24 mouse cellular contexts compared by ENCODE assay signal in the genomic region with DNA sequence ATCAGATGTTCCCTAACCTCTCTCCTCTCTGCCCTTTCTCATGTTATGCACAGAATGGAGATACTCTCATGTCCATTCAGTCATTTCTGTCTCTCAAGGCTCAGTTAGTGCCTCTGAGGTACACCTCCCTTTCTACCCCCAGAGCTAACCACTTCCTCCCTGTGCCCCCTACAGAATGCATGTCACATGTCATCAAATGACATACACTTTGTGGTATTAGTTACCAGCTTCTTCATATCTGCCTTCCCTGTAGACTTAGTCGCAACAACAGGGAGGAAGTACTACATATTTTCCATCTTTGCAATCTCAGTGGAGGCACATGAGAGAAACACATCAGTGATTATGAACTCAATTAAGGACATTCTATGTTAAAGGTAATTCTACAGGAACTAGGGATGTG. TPM values are rescaled to one million over a fixed set of nuclear protein-coding genes. Genes with fewer than 3 reads are reported as not detected.
DNase-seq lines count a peak whose midpoint lies in the region; ATAC-seq lines count a peak whose summit lies in the region.
"Had no signal": no experiment of that assay in that cellular context is flagged by ENCODE, and none has a peak within 500 bp of the region (broad histone marks: within the 10 kb centered on the region; RNA-seq: fewer than 3 reads in every experiment).

No protein-coding gene starts in this region.

- peaks cover 11% of the 10 kb centered on the region for H3K4me1 ChIP-seq in neural tube, embryonic 15.5 days

- DNase-seq in spleen, postnatal 36 days (ENCODE audit: low spot score in 2 of 2): peak; percentile 47 to 49
- no peak for DNase-seq in spleen, adult 12 weeks (ENCODE audit: low spot score)
- peak; percentile 50 for DNase-seq in thymus, postnatal 25 days
- DNase-seq in yolk sac, embryonic 10.5 days (ENCODE audit: low spot score): no peak
- DNase-seq in layer of hippocampus, postnatal 10 days (ENCODE audit: low spot score in 2 of 2): no peak
- DNase-seq: adrenal gland, postnatal 10 days; cerebellum, postnatal 14 days; embryo, embryonic 11 days; gastrocnemius, postnatal 36 days; heart, postnatal 10 days; kidney, adult 11 months; liver, postnatal 0 days; lung, postnatal 10 days; spleen, adult 18-20 months had no signal

- no peak overlapping the region for H3K4me2 ChIP-seq in neural tube, embryonic 15.5 days
- H3K4me2 ChIP-seq: embryonic facial prominence, embryonic 15.5 days; heart, embryonic 11.5 days; hindbrain, embryonic 15.5 days; stomach, embryonic 15.5 days had no signal

- H3K9me3 ChIP-seq in neural tube, embryonic 15.5 days (replicated peaks): no peaks in the 10 kb centered on the region
- H3K9me3 ChIP-seq: embryonic facial prominence, embryonic 15.5 days; hindbrain, embryonic 15.5 days; stomach, embryonic 15.5 days had no signal

- peak; percentile 81 for ATAC-seq in granulocyte monocyte progenitor cell, adult 5-6 weeks (replicated peaks; ENCODE audit: poor library complexity, severe bottlenecking)
- ATAC-seq in monocyte, adult 5-6 weeks (replicated peaks; ENCODE audit: insufficient number of reproducible peaks, low FRiP score, low TSS enrichment, poor library complexity, severe bottlenecking): peak; percentile 47; the same call in 1 of the 2 replicates
- no peak for ATAC-seq in neural tube, embryonic 15.5 days (ENCODE audit: low FRiP score)
- ATAC-seq: forebrain, embryonic 16.5 days; liver, postnatal 0 days; midbrain, embryonic 16.5 days had no signal

- 93% methylated on average over 1 of the region's 1 CpGs for WGBS in neural tube, embryonic 15.5 days

- H3K27ac ChIP-seq in neural tube, embryonic 15.5 days (replicated peaks): no peak overlapping the region
- H3K27ac ChIP-seq: embryonic facial prominence, embryonic 15.5 days; hindbrain, embryonic 15.5 days; layer of hippocampus, adult 2 months; stomach, embryonic 15.5 days had no signal

- H3K4me3 ChIP-seq in neural tube, embryonic 15.5 days (replicated peaks): no peak overlapping the region
- H3K4me3 ChIP-seq: embryonic facial prominence, embryonic 15.5 days; hindbrain, embryonic 15.5 days; layer of hippocampus, adult 2 months; stomach, embryonic 15.5 days had no signal

- no peaks in the 10 kb centered on the region; the same call in 1 of the 2 replicates for H3K27me3 ChIP-seq in neural tube, embryonic 15.5 days (replicated peaks)
- H3K27me3 ChIP-seq: embryonic facial prominence, embryonic 15.5 days; hindbrain, embryonic 15.5 days; stomach, embryonic 15.5 days had no signal

- no peak overlapping the region for H3K9ac ChIP-seq in neural tube, embryonic 15.5 days (replicated peaks)
- H3K9ac ChIP-seq: embryonic facial prominence, embryonic 15.5 days; hindbrain, embryonic 15.5 days; liver, postnatal 0 days; stomach, embryonic 15.5 days had no signal

- H3K36me3 ChIP-seq in neural tube, embryonic 15.5 days: no peaks in the 10 kb centered on the region
- H3K36me3 ChIP-seq: embryonic facial prominence, embryonic 15.5 days; hindbrain, embryonic 15.5 days; stomach, embryonic 15.5 days had no signal

RNA-seq across cellular contexts. Expression of a gene that starts 5.9 kb away (rescaled TPM):
- 0.92 and 1.1 TPM in 2 replicates for total RNA-seq in granulocyte monocyte progenitor cell, adult 5-6 weeks (2014; fragmentation: Nextera tagmentation)
- 1.5 and 1.6 TPM in 2 replicates for total RNA-seq in granulocyte monocyte progenitor cell, adult 5-6 weeks (2017)
- total RNA-seq in monocyte, adult 5-6 weeks (2017): 5.8 to 24.0 TPM (median 11.9 TPM) in 3 replicates
- total RNA-seq in layer of hippocampus, postnatal 10 days (2021): 10 to 100 TPM; 42.0 to 45.7 TPM
- 40.6 and 49.0 TPM in 2 replicates for polyA plus RNA-seq in neural tube, embryonic 15.5 days (2015; fragmentation: Nextera tagmentation; extraction: Ambion mirVana)

RNA-seq across cellular contexts. Expression of a gene that starts 23.9 kb away (rescaled TPM):
- total RNA-seq in granulocyte monocyte progenitor cell, adult 5-6 weeks (2014; fragmentation: Nextera tagmentation): 28.2 and 32.0 TPM in 2 replicates
- total RNA-seq in granulocyte monocyte progenitor cell, adult 5-6 weeks (2017): 14.3 and 15.8 TPM in 2 replicates
- total RNA-seq in monocyte, adult 5-6 weeks (2017): 45.9 to 57.0 TPM (median 46.6 TPM) in 3 replicates
- 10 to 100 TPM; 26.0 to 28.5 TPM for total RNA-seq in layer of hippocampus, postnatal 10 days (2021)
- polyA plus RNA-seq in neural tube, embryonic 15.5 days (2015; fragmentation: Nextera tagmentation; extraction: Ambion mirVana): 35.0 and 39.1 TPM in 2 replicates

RNA-seq across cellular contexts. Expression of a gene that starts 44.8 kb away (rescaled TPM):
- total RNA-seq in granulocyte monocyte progenitor cell, adult 5-6 weeks (2014; fragmentation: Nextera tagmentation): 195 and 201 TPM in 2 replicates
- 500 and 715 TPM in 2 replicates for total RNA-seq in granulocyte monocyte progenitor cell, adult 5-6 weeks (2017)
- total RNA-seq in monocyte, adult 5-6 weeks (2017): 220 to 406 TPM (median 277 TPM) in 3 replicates
- 100 to 1,000 TPM; 218 to 245 TPM for total RNA-seq in layer of hippocampus, postnatal 10 days (2021)
- polyA plus RNA-seq in neural tube, embryonic 15.5 days (2015; fragmentation: Nextera tagmentation; extraction: Ambion mirVana): 183 and 211 TPM in 2 replicates

Comparison
In these comparisons a context has a peak if more than half of its experiments do, and no peak if none do; other contexts are left out.
1. DNase-seq: peak in spleen, postnatal 36 days (2 of 2) and thymus, postnatal 25 days (single experiment); none in spleen, adult 12 weeks (single experiment), yolk sac, embryonic 10.5 days (single experiment) and layer of hippocampus, postnatal 10 days (0 of 2).